11 mouse cellular contexts compared by ENCODE assay signal in the genomic region with DNA sequence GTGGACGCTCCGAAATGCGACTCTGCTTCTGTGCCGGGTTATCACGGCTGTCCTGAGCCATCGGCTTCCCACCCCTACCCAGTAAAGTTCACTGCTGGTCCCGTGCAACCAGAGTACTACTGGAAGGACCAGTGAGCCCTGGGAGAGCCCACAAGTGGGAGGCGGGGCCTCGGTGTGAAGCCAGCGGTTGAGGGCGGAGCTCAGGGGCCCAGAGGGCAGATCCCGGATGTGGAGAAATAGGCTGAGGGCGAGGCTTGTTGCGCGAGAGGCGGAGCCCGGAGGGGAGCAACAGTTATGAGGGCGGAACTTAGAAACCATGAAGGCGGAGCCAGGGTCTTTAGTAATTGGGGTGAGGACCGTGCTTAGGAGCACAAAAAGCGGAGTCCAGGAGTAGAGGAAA.
"Had no signal": no experiment of that assay in that cellular context is flagged by ENCODE, and none has a peak within 500 bp of the region (broad histone marks: within the 10 kb centered on the region; RNA-seq: fewer than 3 reads in every experiment).

No protein-coding gene starts in this region.

- H3K9ac ChIP-seq: limb, embryonic 12.5 days; midbrain, embryonic 15.5 days; neural tube, embryonic 12.5 days had no signal

- H3K36me3 ChIP-seq: limb, embryonic 12.5 days; midbrain, embryonic 15.5 days; neural tube, embryonic 12.5 days had no signal

- ATAC-seq: midbrain, embryonic 15.5 days had no signal

- H3K4me2 ChIP-seq: limb, embryonic 12.5 days; midbrain, embryonic 11.5 days; midbrain, embryonic 15.5 days; neural tube, embryonic 12.5 days had no signal

- DNase-seq: kidney, adult 9 months; kidney, postnatal 10 days; kidney, postnatal 4 days; lung, adult 18-20 months; lung, postnatal 36 days had no signal

- H3K27me3 ChIP-seq: limb, embryonic 12.5 days; midbrain, embryonic 15.5 days; neural tube, embryonic 12.5 days had no signal

- H3K27ac ChIP-seq: layer of hippocampus, adult 2 months; limb, embryonic 12.5 days; midbrain, embryonic 15.5 days; neural tube, embryonic 12.5 days; stomach, postnatal 0 days had no signal

- H3K4me1 ChIP-seq: limb, embryonic 12.5 days; midbrain, embryonic 15.5 days; neural tube, embryonic 12.5 days had no signal

- H3K4me3 ChIP-seq: layer of hippocampus, adult 2 months; limb, embryonic 12.5 days; midbrain, embryonic 15.5 days; neural tube, embryonic 12.5 days had no signal
